Mouse (Mus musculus) brain, embryonic 14.5 days (tissue): ENCODE measurements around the gene Plekha6. TPM values are rescaled to one million over a fixed set of nuclear protein-coding genes. Genes with fewer than 3 reads are reported as not detected.
"Not testable (repeated sequence)": the region's sequence is repeated elsewhere in the genome, so short reads cannot be mapped to it uniquely, and the experiment has no call there.

Experiments used
- DNase-seq: peaks from one replicate; pipeline ENCODE4 v3.0.0-alpha.2; 2011; ENCODE audit warnings: low read depth
- CTCF ChIP-seq: fragments of 200-500 bp; IDR thresholded peaks from 2 replicates; pipeline ENCODE4 v1.5.1; 2012; ENCODE audit warnings: inconsistent platforms, mild to moderate bottlenecking, moderate library complexity, borderline replicate concordance; ENCODE audit not compliant: insufficient read depth, insufficient read length; ENCODE audit errors: extremely low read depth
- POLR2A ChIP-seq: fragments of 200-500 bp; IDR thresholded peaks from 2 replicates; pipeline ENCODE4 v1.6.1; 2012; ENCODE audit warnings: mild to moderate bottlenecking, inconsistent platforms, borderline replicate concordance; ENCODE audit not compliant: poor library complexity, insufficient read depth, insufficient read length, severe bottlenecking; ENCODE audit errors: extremely low read depth
- polyA plus RNA-seq: library from polyadenylated mRNA; depleted of rRNA; stranded (reverse); fragments of >200 nt; gene quantifications from 2 replicates; pipeline ENCODE4 v1.2.3, GENCODE M21; 2012

Plekha6 gene
- polyA plus RNA-seq, 1 experiment = 78.3 TPM

GRCm38 (mm10) chr1:133327094-133327493 is 163.1 kb downstream of the Plekha6 start:
- DNase-seq = no peak
- TF ChIP-seq CTCF (no peak), POLR2A (no peak)

- DNase-seq = peak; percentile 72
- TF ChIP-seq CTCF (no peak), POLR2A (no peak)
Observed at GRCm38 (mm10) chr1:133328299-133328795, 164.3 kb downstream of the Plekha6 start.

- peak; percentile 68 for DNase-seq
- TF ChIP-seq CTCF (no peak), POLR2A (no peak)
Observed at GRCm38 (mm10) chr1:133328896-133329637, 165.1 kb downstream of the Plekha6 start.

GRCm38 (mm10) chr1:133329638-133329964 is 165.6 kb downstream of the Plekha6 start:
- TF ChIP-seq CTCF = no peak
- no peak for TF ChIP-seq POLR2A
- no peak for DNase-seq

GRCm38 (mm10) chr1:133331142-133331541 is 167.1 kb downstream of the Plekha6 start:
- TF ChIP-seq CTCF (no peak), POLR2A (no peak)
- peak; percentile 81 for DNase-seq

GRCm38 (mm10) chr1:133332656-133333430 is 168.8 kb downstream of the Plekha6 start:
- DNase-seq = no peak
- TF ChIP-seq POLR2A (no peak), CTCF (no peak)

- no peak for TF ChIP-seq CTCF
- TF ChIP-seq POLR2A = no peak
- DNase-seq = peak; percentile 59
Observed at GRCm38 (mm10) chr1:133333937-133334336, 169.9 kb downstream of the Plekha6 start.

GRCm38 (mm10) chr1:133340403-133340802 is 176.4 kb downstream of the Plekha6 start:
- DNase-seq = not testable (repeated sequence)

- no peak for TF ChIP-seq CTCF
- TF ChIP-seq POLR2A = no peak
- DNase-seq = no peak
Observed at GRCm38 (mm10) chr1:133344357-133344756, 180.3 kb downstream of the Plekha6 start.

GRCm38 (mm10) chr1:133346531-133346930 is 182.5 kb downstream of the Plekha6 start:
- no peak for DNase-seq
- no peak for TF ChIP-seq POLR2A
- TF ChIP-seq CTCF = no peak

GRCm38 (mm10) chr1:133347226-133347625 is 183.2 kb downstream of the Plekha6 start:
- TF ChIP-seq CTCF (no peak), POLR2A (no peak)

More at GRCm38 (mm10) chr1:133347226-133347625, 183.2 kb downstream of the Plekha6 start:
- DNase-seq = no peak
